Comparison of ENCODE assay signal across 8 mouse cellular contexts in genomic region chr8:45999784-46000705, GRCm38 (mm10). TPM values are rescaled to one million over a fixed set of nuclear protein-coding genes. Genes with fewer than 3 reads are reported as not detected.
DNase-seq lines count a peak whose midpoint lies in the region; ATAC-seq and TF ChIP-seq lines count a peak whose summit lies in the region.

No protein-coding gene starts in this region.

- H3K4me1 ChIP-seq in forebrain, embryonic 14.5 days (ENCODE audit: control insufficient read depth, insufficient read depth, low read length): peaks cover 4% of the 10 kb centered on the region; the same call in 1 of the 2 replicates
- peaks cover 3% of the 10 kb centered on the region; the same call in 1 of the 2 replicates for H3K4me1 ChIP-seq in lung, adult 2 months (ENCODE audit: control insufficient read depth, insufficient read depth, low read length)

- DNase-seq in ES-CJ7 (ENCODE audit: low read depth, low spot score): peak; percentile 99
- DNase-seq in cerebellum, adult 11 months: peak; percentile 100
- peak; percentile 98 for DNase-seq in forebrain, embryonic 14.5 days (ENCODE audit: low spot score)
- DNase-seq in heart, postnatal 25 days (ENCODE audit: low spot score): peak; percentile 100
- peak; percentile 98 for DNase-seq in layer of hippocampus, adult 18-20 months (ENCODE audit: low spot score in 2 of 2)
- DNase-seq in lung, adult 2 months: peak; percentile 99
- peak; percentile 99 for DNase-seq in thymus, adult 18-20 months

- peak overlapping the region; percentile 83 for H3K4me2 ChIP-seq in forebrain, embryonic 14.5 days (ENCODE audit: low read length)

- no peak for TF ChIP-seq CTCF in lung, adult 2 months (IDR thresholded peaks at IDR 0.05; ENCODE audit: insufficient read depth, low read length)

- ATAC-seq in forebrain, embryonic 14.5 days: peak; percentile 99
- ATAC-seq in neutrophil, adult 5-6 weeks (ENCODE audit: extremely low read depth, insufficient number of reproducible peaks, low FRiP score, poor library complexity, severe bottlenecking): peak; percentile 94

- no peaks in the 10 kb centered on the region for H3K27me3 ChIP-seq in forebrain, embryonic 14.5 days (replicated peaks; ENCODE audit: control insufficient read depth, insufficient read depth, low read length)

- H3K27ac ChIP-seq in forebrain, embryonic 14.5 days (ENCODE audit: low read depth, low read length): peak overlapping the region; percentile 98

- peak overlapping the region; percentile 90 for H3K9ac ChIP-seq in forebrain, embryonic 14.5 days (ENCODE audit: low read length)

- H3K4me3 ChIP-seq in forebrain, embryonic 14.5 days (ENCODE audit: low read depth, low read length): peak overlapping the region; percentile 52
- peak overlapping the region; percentile 80 for H3K4me3 ChIP-seq in lung, adult 2 months (replicated peaks; ENCODE audit: extremely low read depth, low read depth, low read length)

- TF ChIP-seq POLR2A in lung, adult 2 months (IDR thresholded peaks at IDR 0.05; ENCODE audit: borderline replicate concordance, extremely low read depth, low read depth, low read length): peak; percentile 79

- H3K9me3 ChIP-seq in forebrain, embryonic 14.5 days (replicated peaks; ENCODE audit: control insufficient read depth, low read length): no peaks in the 10 kb centered on the region

- 4% methylated on average over 54 of the region's 55 CpGs for WGBS in forebrain, embryonic 14.5 days
- 3% methylated on average over 55 of the region's 55 CpGs for WGBS in lung, adult 2 months

- H3K36me3 ChIP-seq in forebrain, embryonic 14.5 days (ENCODE audit: control insufficient read depth, insufficient read depth, low read length): peaks cover 23% of the 10 kb centered on the region

- intact Hi-C loops in heart, postnatal 25 days (cut with DNase I): loop anchor here (2.0 to 5.0 kb wide), 2 partner anchors 23 to 152 kb away; partner anchors contain the start of genes Cfap97 and Snx25

RNA-seq across cellular contexts. Expression of gene Lrp2bp, which starts 0.9 kb away (rescaled TPM):
- polyA plus RNA-seq in forebrain, embryonic 14.5 days (2014; fragmentation: Nextera tagmentation; extraction: Ambion mirVana): 0.19 and 0.38 TPM in 2 replicates
- total RNA-seq in heart, postnatal 25 days (2021): 1 to 10 TPM; 1.0 to 1.1 TPM
- under 1 TPM; 0.20 TPM for total RNA-seq in layer of hippocampus, adult 18-20 months (2021)
- 0.35 and 0.45 TPM in 2 replicates for polyA plus RNA-seq in lung, adult 2 months (2012; rRNA removed)
- total RNA-seq in neutrophil, adult 5-6 weeks (2017): 0.23 and 0.25 TPM in 2 replicates

RNA-seq across cellular contexts. Expression of gene Ankrd37, which starts 5.5 kb away (rescaled TPM):
- polyA plus RNA-seq in forebrain, embryonic 14.5 days (2014; fragmentation: Nextera tagmentation; extraction: Ambion mirVana): 18.5 and 26.8 TPM in 2 replicates
- total RNA-seq in heart, postnatal 25 days (2021): 10 to 100 TPM; 10.0 to 11.7 TPM
- 1 to 10 TPM; 6.0 to 8.6 TPM for total RNA-seq in layer of hippocampus, adult 18-20 months (2021)
- polyA plus RNA-seq in lung, adult 2 months (2012; rRNA removed): 2.6 and 3.9 TPM in 2 replicates
- total RNA-seq in neutrophil, adult 5-6 weeks (2017): 41.3 and 43.2 TPM in 2 replicates

RNA-seq across cellular contexts. Expression of gene Ufsp2, which starts 24.7 kb away (rescaled TPM):
- 47.4 and 51.1 TPM in 2 replicates for polyA plus RNA-seq in forebrain, embryonic 14.5 days (2014; fragmentation: Nextera tagmentation; extraction: Ambion mirVana)
- total RNA-seq in heart, postnatal 25 days (2021): 10 to 100 TPM; 31.1 to 32.3 TPM
- 10 to 100 TPM; 47.5 to 50.8 TPM for total RNA-seq in layer of hippocampus, adult 18-20 months (2021)
- 7.6 and 15.5 TPM in 2 replicates for polyA plus RNA-seq in lung, adult 2 months (2012; rRNA removed)
- total RNA-seq in neutrophil, adult 5-6 weeks (2017): 59.1 and 70.5 TPM in 2 replicates

RNA-seq across cellular contexts. Expression of gene 1700029J07Rik, which starts 25.0 kb away (rescaled TPM):
- polyA plus RNA-seq in forebrain, embryonic 14.5 days (2014; fragmentation: Nextera tagmentation; extraction: Ambion mirVana): 1.9 and 3.5 TPM in 2 replicates
- total RNA-seq in heart, postnatal 25 days (2021): under 1 TPM; 0.52 to 0.84 TPM
- 1 to 10 TPM; 2.3 to 2.4 TPM for total RNA-seq in layer of hippocampus, adult 18-20 months (2021)
- polyA plus RNA-seq in lung, adult 2 months (2012; rRNA removed): 1.1 and 1.2 TPM in 2 replicates
- 6.8 and 8.8 TPM in 2 replicates for total RNA-seq in neutrophil, adult 5-6 weeks (2017)

Comparison
In these comparisons a context has a peak if more than half of its experiments do, and no peak if none do; other contexts are left out.
1. Peak in every context shown above with its lines: DNase-seq, ATAC-seq, H3K4me3 ChIP-seq and H3K27ac ChIP-seq.